Mouse (Mus musculus): ENCODE measurements around the gene Olfr354.

Gene Olfr354

DNA sequence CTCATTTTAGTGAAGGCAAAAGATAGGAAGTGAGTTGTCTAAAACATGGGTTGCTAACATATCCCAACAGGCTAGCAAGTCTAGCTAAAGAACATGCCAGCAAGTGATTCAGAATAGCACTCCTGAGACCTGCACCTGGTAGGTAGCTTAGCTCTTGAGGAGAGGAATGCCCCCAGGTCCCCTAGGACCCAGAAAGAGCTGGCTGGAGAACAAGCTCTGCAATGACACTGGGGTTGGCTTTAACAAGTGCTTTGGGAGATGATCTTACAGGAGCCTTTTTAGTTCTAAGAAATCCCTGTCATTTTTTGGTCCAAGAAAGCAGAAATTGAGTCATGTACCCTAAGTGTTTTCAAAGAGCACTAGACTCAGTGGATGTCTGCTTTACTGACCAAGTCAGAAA lies at the start of gene Olfr354:
TSS of gene Olfr354 (plus strand) at position 301 of the 400 bp plus-strand sequence.
- in situ Hi-C loops (cut with MboI) = no loop called here

DNA sequence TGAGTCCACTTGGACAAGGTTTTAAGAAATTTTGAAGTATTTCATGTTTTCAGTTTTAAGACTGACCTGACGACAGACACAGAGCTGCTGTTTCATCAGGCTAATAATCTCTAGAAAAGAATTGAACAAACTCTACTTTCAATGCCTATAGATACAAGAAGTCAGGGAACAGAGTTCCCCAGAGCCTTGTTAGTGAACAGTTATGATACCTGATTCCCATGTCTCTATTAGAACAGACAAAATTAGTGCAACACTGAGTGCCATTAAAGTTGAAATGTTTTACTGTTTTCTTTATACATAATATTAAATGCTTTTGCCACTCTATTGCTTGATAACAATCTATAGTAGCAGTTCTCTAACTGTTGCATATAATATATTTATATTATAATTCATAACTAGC lies 42.9 kb upstream of the Olfr354 start, which contains the start of gene Olfr351:
TSS of gene Olfr351 (minus strand) at position 101 of the 400 bp plus-strand sequence.
- in situ Hi-C loops (cut with MboI) = no loop called here

DNA sequence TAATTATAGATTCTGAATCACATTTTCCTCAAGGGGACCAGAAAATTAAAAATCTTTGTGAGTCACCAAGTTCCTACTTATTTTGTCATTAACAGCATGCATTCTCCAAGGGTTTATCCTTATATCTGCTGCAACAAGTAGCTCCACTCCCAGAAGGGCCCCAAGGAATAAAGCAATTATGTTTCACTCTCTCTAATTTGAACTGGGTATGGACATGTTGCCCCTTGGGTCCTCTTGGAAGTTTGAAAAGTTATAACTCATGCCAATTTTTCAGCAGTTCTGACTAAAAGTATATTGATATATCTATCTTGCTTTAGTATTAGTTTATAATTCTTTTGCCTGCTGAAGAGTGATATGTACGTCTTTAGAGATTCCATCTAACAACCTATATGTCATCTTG lies 37.3 kb upstream of the Olfr354 start, which contains the start of gene Olfr352:
TSS of gene Olfr352 (plus strand) at position 301 of the 400 bp plus-strand sequence.
- in situ Hi-C loops (cut with MboI) = no loop called here

DNA sequence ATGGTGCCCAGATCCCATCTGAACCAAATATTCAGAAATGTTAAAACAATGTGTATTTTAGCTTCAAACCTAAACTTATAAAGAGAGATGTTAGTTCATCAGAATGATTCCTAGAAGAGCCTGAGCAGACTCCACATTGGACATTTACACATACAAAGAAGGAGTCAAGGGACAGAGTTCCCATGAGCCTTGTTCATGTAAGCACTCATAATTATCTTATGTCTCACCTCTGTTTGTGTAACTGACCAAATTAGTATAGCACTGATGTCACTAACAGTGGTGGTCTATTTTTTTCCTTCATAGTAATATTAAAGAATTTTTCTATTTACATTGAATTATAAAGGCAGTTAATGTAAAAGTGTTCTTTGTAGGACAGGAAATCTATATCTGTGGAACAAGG lies 12.6 kb upstream of the Olfr354 start, which contains the start of gene Olfr353:
TSS of gene Olfr353 (minus strand) at position 101 of the 400 bp plus-strand sequence.
- in situ Hi-C loops (cut with MboI) = no loop called here

DNA sequence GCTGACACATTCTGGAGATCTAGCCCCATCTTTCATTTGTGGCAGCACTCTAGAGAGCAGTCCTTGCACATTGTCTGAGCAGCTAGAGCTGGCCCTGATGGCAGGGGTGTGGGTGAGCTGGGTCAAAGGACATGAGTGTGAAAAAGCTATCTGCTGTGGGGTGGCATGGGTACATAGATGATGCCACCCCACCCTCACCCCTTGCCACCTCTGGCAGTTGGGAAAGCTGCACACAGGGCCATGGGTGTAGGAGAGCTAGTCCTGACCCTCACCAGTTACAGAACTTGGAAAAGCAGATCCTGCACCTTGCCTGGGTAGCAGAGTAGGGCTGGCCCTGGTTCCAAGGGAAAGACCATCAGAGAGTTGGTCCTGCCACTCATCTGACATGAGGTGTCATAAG lies 8.4 kb upstream of the Olfr354 start:
- in situ Hi-C loops (cut with MboI) = no loop called here

DNA sequence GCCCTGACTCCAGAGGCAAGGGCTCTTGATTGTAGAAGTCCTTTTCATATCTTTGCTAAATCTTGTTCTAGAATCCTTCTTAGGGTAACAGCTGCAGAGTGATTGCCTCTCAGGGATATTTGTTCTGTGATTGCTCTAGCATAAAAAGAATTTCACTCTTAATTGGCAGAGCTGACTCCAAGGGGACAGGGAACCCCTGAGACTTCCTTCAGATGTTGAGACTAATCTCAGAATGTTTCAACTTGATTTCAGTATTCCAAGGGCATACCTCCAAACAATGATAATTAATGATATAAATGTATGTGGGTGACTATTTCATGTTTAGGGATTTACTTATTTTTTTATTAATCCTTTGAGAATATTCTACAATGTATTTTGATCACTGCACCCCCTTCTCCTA lies 23.3 kb downstream of the Olfr354 start, which contains the start of gene Olfr355:
TSS of gene Olfr355 (minus strand) at position 101 of the 400 bp plus-strand sequence.
- in situ Hi-C loops (cut with MboI) = no loop called here

DNA sequence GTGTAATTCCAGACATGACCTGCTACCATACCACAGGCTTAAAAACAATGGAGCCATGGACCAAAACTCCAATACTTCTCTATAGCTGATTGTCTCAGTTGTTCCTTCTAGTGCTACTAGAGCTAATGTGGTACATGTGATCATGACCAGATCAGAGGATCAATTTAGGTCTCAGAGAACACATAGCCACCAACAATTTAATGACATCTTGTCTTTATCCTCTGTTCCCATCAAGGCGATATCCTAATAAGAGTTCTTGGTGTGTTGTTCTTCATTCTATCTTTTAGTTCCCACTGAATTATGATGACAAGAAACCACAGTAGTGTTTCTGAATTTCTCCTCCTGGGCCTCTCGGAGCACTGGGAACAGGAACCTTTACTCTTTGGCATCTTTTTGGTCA lies 31.3 kb downstream of the Olfr354 start, which contains the start of gene Olfr356:
TSS of gene Olfr356 (plus strand) at position 301 of the 400 bp plus-strand sequence.
- in situ Hi-C loops (cut with MboI) = no loop called here
